Mouse (Mus musculus): ENCODE results near the gene Agpat1. TPM values are rescaled to one million over a fixed set of nuclear protein-coding genes. Genes with fewer than 3 reads are reported as not detected.
A peak's percentile ranks its signal among the peaks of the same experiment; 100 is the strongest.

Gene Agpat1
- total and polyA plus RNA-seq, 3 experiments, result 11.2 to 47.4 (median 44.4) TPM

DNA sequence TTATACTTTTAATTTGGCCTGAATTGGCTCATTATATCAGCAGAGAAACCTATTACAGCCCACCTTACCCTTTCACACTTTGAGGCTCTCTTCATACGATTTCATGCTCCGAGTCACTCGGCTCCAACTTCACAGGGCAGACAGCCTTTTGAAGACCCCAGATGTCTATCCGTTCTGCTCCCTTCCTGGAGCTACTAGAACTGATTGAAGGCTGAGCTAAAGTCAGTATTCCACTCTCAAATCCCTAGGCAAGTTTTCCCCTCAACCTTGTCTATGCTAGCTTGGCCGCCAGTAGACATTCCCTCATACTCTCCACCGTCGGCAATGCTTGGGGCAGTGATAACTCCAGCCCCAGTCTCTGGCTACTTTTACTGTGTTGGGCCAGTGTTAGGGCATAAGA lies 14.9 kb upstream of the Agpat1 start:
- dilution Hi-C loops (cut with MboI; ENCODE audit: extremely low pct_ligation_motif_present, extremely low pct_unique_long_range_greater_than_20kb, low sequenced_read_pairs), result no loop called here
- in situ Hi-C loops (cut with MboI; ENCODE audit: low pct_ligation_motif_present, low pct_unique_long_range_greater_than_20kb, low sequenced_read_pairs), result no loop called here
- H3K9ac ChIP-seq (ENCODE audit: insufficient read depth, low read depth), result peak overlapping the region; percentile 67
- H3K27ac ChIP-seq (ENCODE audit: insufficient read depth, low read depth), result peak overlapping the region; percentile 7; the same call in 1 of the 2 replicates
- H3K27me3 ChIP-seq (replicated peaks), result no peaks in the 10 kb centered on the region
- H3K79me2 ChIP-seq (replicated peaks; ENCODE audit: control insufficient read depth, extremely low read depth, insufficient read depth, poor library complexity, severe bottlenecking), result no peaks in the 10 kb centered on the region; the same call in 1 of the 2 replicates
- H3K4me1 ChIP-seq (ENCODE audit: control insufficient read depth in 1 of 2, insufficient read depth in 2 of 2), result peaks cover 8 to 44% of the 10 kb centered on the region in 2 experiments; a peak in 2 of 4 replicates
- peak overlapping the region; percentile 51 to 88 (median 82) for H3K4me3 ChIP-seq (replicated peaks in 1 of 3; ENCODE audit: low read depth in 2 of 3, low read length in 2 of 3, poor library complexity in 1 of 3)
- H3K9me3 ChIP-seq (replicated peaks; ENCODE audit: low read length), result no peaks in the 10 kb centered on the region
- H3K36me3 ChIP-seq (replicated peaks in 1 of 2; ENCODE audit: control insufficient read depth in 1 of 2, insufficient read depth in 1 of 2, low read length in 1 of 2), result peaks cover 5 to 10% of the 10 kb centered on the region in 2 experiments
- DNase-seq (ENCODE audit: extremely low read depth), result no peak
- H3K4me2 ChIP-seq (ENCODE audit: insufficient read depth, low read depth, poor library complexity, severe bottlenecking), result peak overlapping the region; percentile 73
- TF ChIP-seq KAT2A (IDR thresholded peaks at IDR 0.05; ENCODE audit: insufficient replicate concordance, low read length) (no peak), JUN (IDR thresholded peaks at IDR 0.05; ENCODE audit: insufficient read depth, low read depth, low read length) (no peak), ZKSCAN1 (IDR thresholded peaks at IDR 0.05; ENCODE audit: borderline replicate concordance, low read depth, low read length) (no peak), IRF4 (IDR thresholded peaks at IDR 0.05; ENCODE audit: low read depth, low read length) (no peak), ZC3H11A (IDR thresholded peaks at IDR 0.05; ENCODE audit: low read depth, low read length) (no peak), POLR2A (IDR thresholded peaks at IDR 0.05; ENCODE audit: low read depth, low read length) (no peak), MAZ (IDR thresholded peaks at IDR 0.05; ENCODE audit: low read depth, low read length) (no peak), UBTF (IDR thresholded peaks at IDR 0.05; ENCODE audit: low read depth, low read length) (no peak), USF1 (IDR thresholded peaks at IDR 0.05; ENCODE audit: low read depth, low read length) (no peak), CHD1 (IDR thresholded peaks at IDR 0.05; ENCODE audit: low read depth, low read length) (no peak)

DNA sequence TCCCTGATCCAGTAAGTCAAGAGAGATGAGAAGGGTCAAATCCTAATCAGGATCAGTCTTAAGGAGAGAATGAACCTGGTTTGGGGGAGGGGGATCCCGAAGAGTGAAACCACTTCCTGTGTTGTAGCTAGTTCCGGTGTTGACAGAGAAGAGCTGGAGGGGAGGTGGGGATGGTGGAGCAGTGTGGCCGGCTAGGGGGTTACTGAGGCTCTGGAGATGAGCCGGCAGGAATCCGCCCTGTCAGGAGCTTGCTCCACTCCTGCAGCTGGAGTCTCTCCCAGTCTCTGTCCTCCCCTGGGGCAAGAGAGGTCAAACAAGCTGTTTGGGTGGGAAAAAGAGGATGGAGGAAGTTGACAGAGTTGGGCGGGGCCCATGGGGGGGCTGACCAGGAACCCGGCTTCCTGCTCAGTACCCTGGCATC lies 14.4 kb upstream of the Agpat1 start, which contains the start of gene Gpsm3:
Gene Gpsm3 (plus strand): TSS at position 126 of the 421 bp plus-strand sequence.
- in situ Hi-C loops (cut with MboI; ENCODE audit: low pct_ligation_motif_present, low pct_unique_long_range_greater_than_20kb, low sequenced_read_pairs) (no loop called here), dilution Hi-C loops (cut with MboI; ENCODE audit: extremely low pct_ligation_motif_present, extremely low pct_unique_long_range_greater_than_20kb, low sequenced_read_pairs) (no loop called here)
- peaks cover 8 to 47% of the 10 kb centered on the region in 2 experiments; a peak in 2 of 4 replicates for H3K4me1 ChIP-seq (ENCODE audit: control insufficient read depth in 1 of 2, insufficient read depth in 2 of 2)
- TF ChIP-seq JUN (IDR thresholded peaks at IDR 0.05; ENCODE audit: insufficient read depth, low read depth, low read length) (no peak), TCF12 (IDR thresholded peaks at IDR 0.05; ENCODE audit: low read depth, low read length) (peak; percentile 47; the same call in 1 of the 2 replicates), RAD21 (IDR thresholded peaks at IDR 0.05; ENCODE audit: low read depth, low read length) (no peak), PAX5 (IDR thresholded peaks at IDR 0.05; ENCODE audit: low read length) (no peak), MAZ (IDR thresholded peaks at IDR 0.05; ENCODE audit: low read depth, low read length) (peak; percentile 75), MAFK (IDR thresholded peaks at IDR 0.05; ENCODE audit: insufficient replicate concordance, low read length) (no peak), USF2 (conservative IDR thresholded peaks at IDR 0.05; ENCODE audit: low read depth, low read length) (no peak), EP300 (IDR thresholded peaks at IDR 0.05; ENCODE audit: low read length) (no peak), CHD2 (IDR thresholded peaks at IDR 0.05; ENCODE audit: low read length) (peak; percentile 75), POLR2A (IDR thresholded peaks at IDR 0.05; ENCODE audit: low read depth, low read length) (peak; percentile 65), ZC3H11A (IDR thresholded peaks at IDR 0.05; ENCODE audit: low read depth, low read length) (no peak), MEF2A (IDR thresholded peaks at IDR 0.05; ENCODE audit: borderline replicate concordance, low read depth, low read length) (no peak), UBTF (IDR thresholded peaks at IDR 0.05; ENCODE audit: low read depth, low read length) (no peak), ZMIZ1 (IDR thresholded peaks at IDR 0.05; ENCODE audit: low read depth, low read length) (peak; percentile 59; the same call in 1 of the 2 replicates), JUND (conservative IDR thresholded peaks at IDR 0.05; ENCODE audit: low read depth, low read length) (no peak), MYC (IDR thresholded peaks at IDR 0.05; ENCODE audit: low read depth, low read length) (no peak), IRF4 (IDR thresholded peaks at IDR 0.05; ENCODE audit: low read depth, low read length) (peak; percentile 49; the same call in 1 of the 2 replicates), KAT2A (IDR thresholded peaks at IDR 0.05; ENCODE audit: insufficient replicate concordance, low read length) (no peak), NELFE (IDR thresholded peaks at IDR 0.05; ENCODE audit: low read depth, low read length) (peak; percentile 58; the same call in 1 of the 2 replicates), NRF1 (IDR thresholded peaks at IDR 0.05; ENCODE audit: low read depth, low read length) (no peak), ZKSCAN1 (IDR thresholded peaks at IDR 0.05; ENCODE audit: borderline replicate concordance, low read depth, low read length) (no peak), SIN3A (IDR thresholded peaks at IDR 0.05; ENCODE audit: low read length) (peak; percentile 92; the same call in 1 of the 2 replicates), CTCF (conservative IDR thresholded peaks at IDR 0.05 in 1 of 2, IDR thresholded peaks at IDR 0.05 in 1 of 2; ENCODE audit: low read depth in 2 of 2, low read length in 2 of 2) (no peak), SMC3 (IDR thresholded peaks at IDR 0.05; ENCODE audit: low read depth, low read length) (no peak), TBP (conservative IDR thresholded peaks at IDR 0.05; ENCODE audit: low read depth, low read length) (0 out of 2 replicates have a peak, but pooled peaks have one; percentile 33), ETS1 (conservative IDR thresholded peaks at IDR 0.05; ENCODE audit: low read depth, low read length) (peak; percentile 24; the same call in 1 of the 2 replicates), HCFC1 (IDR thresholded peaks at IDR 0.05; ENCODE audit: low read depth, low read length) (peak; percentile 68), E2F4 (IDR thresholded peaks at IDR 0.05; ENCODE audit: insufficient replicate concordance, low read depth, low read length) (no peak)

More for the DNA sequence above, 14.4 kb upstream of the Agpat1 start, which contains the start of gene Gpsm3:
- H3K36me3 ChIP-seq (replicated peaks in 1 of 2; ENCODE audit: control insufficient read depth in 1 of 2, insufficient read depth in 1 of 2, low read length in 1 of 2), result peaks cover 6 to 15% of the 10 kb centered on the region in 2 experiments
- peak; percentile 60 for DNase-seq (ENCODE audit: extremely low read depth)
- no peaks in the 10 kb centered on the region for H3K27me3 ChIP-seq (replicated peaks)
- H3K79me2 ChIP-seq (replicated peaks; ENCODE audit: control insufficient read depth, extremely low read depth, insufficient read depth, poor library complexity, severe bottlenecking), result no peaks in the 10 kb centered on the region; the same call in 1 of the 2 replicates
- peak within 1 kb of the TSS; percentile 51 to 88 (median 82) for H3K4me3 ChIP-seq (replicated peaks in 1 of 3; ENCODE audit: low read depth in 2 of 3, low read length in 2 of 3, poor library complexity in 1 of 3)
- H3K4me2 ChIP-seq (ENCODE audit: insufficient read depth, low read depth, poor library complexity, severe bottlenecking), result peak within 1 kb of the TSS; percentile 73
- peak within 1 kb of the TSS; percentile 67 for H3K9ac ChIP-seq (ENCODE audit: insufficient read depth, low read depth)
- H3K27ac ChIP-seq (ENCODE audit: insufficient read depth, low read depth), result peak within 1 kb of the TSS; percentile 85
- H3K9me3 ChIP-seq (replicated peaks; ENCODE audit: low read length), result no peaks in the 10 kb centered on the region
